Mouse (Mus musculus): ENCODE data around the gene Phrf1.

- no peak for TF ChIP-seq CTCF (IDR thresholded peaks at IDR 0.05; ENCODE audit: borderline replicate concordance, insufficient read depth, low read depth, low read length)
- TF ChIP-seq POLR2A (IDR thresholded peaks at IDR 0.05; ENCODE audit: borderline replicate concordance, insufficient read depth, low read length) = no peak
These were observed 18.4 kb upstream of the Phrf1 start for GRCm38 (mm10) chr7:141210137-141210536.

Data from cerebellum, adult 2 months (tissue).